Mouse (Mus musculus): ENCODE results near the gene 5730455P16Rik.
"Not testable (repeated sequence)": the region's sequence is repeated elsewhere in the genome, so short reads cannot be mapped to it uniquely, and the experiment has no call there.

- not testable (repeated sequence) for TF ChIP-seq CTCF (IDR thresholded peaks at IDR 0.05; ENCODE audit: extremely low read depth, insufficient read depth, insufficient read length, insufficient replicate concordance); POLR2A (IDR thresholded peaks at IDR 0.05; ENCODE audit: low read depth, low read length)
These were observed 48.4 kb upstream of the 5730455P16Rik start for GRCm38 (mm10) chr11:80426029-80426813.
